Mouse (Mus musculus) ES-Bruce4 (cell line): Measurements from ENCODE around the gene Tex14.
A peak's percentile ranks its signal among the peaks of the same experiment; 100 is the strongest.

ENCODE experiments used
- CTCF ChIP-seq: IDR thresholded peaks from one replicate; pipeline ENCODE4 v1.8.1; 2011; ENCODE audit warnings: low read depth, low read length
- EP300 ChIP-seq: IDR thresholded peaks from 2 replicates; pipeline ENCODE4 v1.6.1; 2011; ENCODE audit warnings: low read depth, low read length; ENCODE audit not compliant: insufficient read depth
- POLR2A ChIP-seq: IDR thresholded peaks from one replicate; pipeline ENCODE4 v1.8.1; 2011; ENCODE audit warnings: low read length; ENCODE audit not compliant: insufficient read depth

DNA sequence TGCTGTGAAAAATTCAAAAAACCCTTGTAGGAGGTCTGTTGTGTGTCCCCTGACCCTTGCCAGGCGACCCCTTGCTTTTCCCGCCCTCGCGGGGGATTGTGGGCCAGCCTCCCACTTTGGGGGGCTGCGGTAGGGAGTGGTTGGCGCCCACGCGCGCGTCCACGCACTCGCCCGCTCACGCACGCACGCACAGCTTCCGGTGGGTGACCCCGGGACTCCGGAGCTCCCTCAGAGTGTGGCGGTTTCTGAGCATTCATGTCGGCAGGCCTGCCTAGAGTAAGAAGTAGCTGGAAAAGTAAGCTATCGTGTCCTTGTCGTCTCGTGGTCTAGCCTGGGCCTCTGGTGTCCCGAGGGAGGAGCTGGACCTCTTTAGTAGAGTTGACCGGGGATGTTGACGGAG is at the start of gene Tex14, which contains the start of gene Rad51c:
- TF ChIP-seq POLR2A (peak; percentile 31), CTCF (no peak), EP300 (no peak)
